Mouse (Mus musculus): ENCODE measurements around the gene Rab35.

The Rab35 gene

GRCm38 (mm10) chr5:115650885-115651284 is 19.2 kb downstream of the Rab35 start:
- DNase-seq, result no peak

GRCm38 (mm10) chr5:115651821-115652220 is 20.1 kb downstream of the Rab35 start:
- DNase-seq, result no peak

- peak; percentile 100 for DNase-seq
Observed at GRCm38 (mm10) chr5:115652681-115653575, 21.2 kb downstream of the Rab35 start.

- no peak for DNase-seq
Observed at GRCm38 (mm10) chr5:115653776-115654175, 22.1 kb downstream of the Rab35 start.

- no peak for DNase-seq
Observed at GRCm38 (mm10) chr5:115656677-115657076, 25.0 kb downstream of the Rab35 start.

GRCm38 (mm10) chr5:115657234-115657633 is 25.5 kb downstream of the Rab35 start:
- DNase-seq, result no peak

- DNase-seq, result no peak
Observed at GRCm38 (mm10) chr5:115658352-115658751, 26.6 kb downstream of the Rab35 start.

GRCm38 (mm10) chr5:115662658-115663057 is 30.9 kb downstream of the Rab35 start:
- peak; percentile 19 for DNase-seq

- no peak for DNase-seq
Observed at GRCm38 (mm10) chr5:115666366-115667065, 34.8 kb downstream of the Rab35 start.

GRCm38 (mm10) chr5:115667210-115667609 is 35.5 kb downstream of the Rab35 start:
- no peak for DNase-seq

- no peak for DNase-seq
Observed at GRCm38 (mm10) chr5:115667894-115668293, 36.2 kb downstream of the Rab35 start.

- no peak for DNase-seq
Observed at GRCm38 (mm10) chr5:115668986-115669385, 37.3 kb downstream of the Rab35 start.

GRCm38 (mm10) chr5:115669974-115670373 is 38.3 kb downstream of the Rab35 start:
- no peak for DNase-seq

- no peak for DNase-seq
Observed at GRCm38 (mm10) chr5:115670406-115670805, 38.7 kb downstream of the Rab35 start.

GRCm38 (mm10) chr5:115671846-115672245 is 40.1 kb downstream of the Rab35 start:
- no peak for DNase-seq

- no peak for DNase-seq
Observed at GRCm38 (mm10) chr5:115685126-115685525, 53.4 kb downstream of the Rab35 start.

- DNase-seq, result no peak
Observed at GRCm38 (mm10) chr5:115686716-115687115, 55.0 kb downstream of the Rab35 start.

- no peak for DNase-seq
Observed at GRCm38 (mm10) chr5:115693271-115693670, 61.6 kb downstream of the Rab35 start.

- DNase-seq, result no peak
Observed at GRCm38 (mm10) chr5:115695191-115695770, 63.6 kb downstream of the Rab35 start.

- no peak for DNase-seq
Observed at GRCm38 (mm10) chr5:115696811-115697210, 65.1 kb downstream of the Rab35 start.
